Mouse (Mus musculus) erythroblast, adult 5-6 weeks (primary cell): ENCODE data around the gene Ccdc9. TPM values are rescaled to one million over a fixed set of nuclear protein-coding genes. Genes with fewer than 3 reads are reported as not detected.

ENCODE experiments used
- ATAC-seq: replicated peaks from 2 replicates; pipeline ENCODE4 v1.8.0; 2016; ENCODE audit warnings: moderate number of reproducible peaks, mild to moderate bottlenecking, moderate TSS enrichment, inconsistent platforms; ENCODE audit not compliant: poor library complexity, low FRiP score, severe bottlenecking
- total RNA-seq, 2 experiments: library from RNA; stranded (forward) in 1 of 2; stranded (reverse) in 1 of 2; fragments of 150-400 nt in 1 of 2; fragments of 200-764, 138-1000 nt in 1 of 2; gene quantifications; 2 replicates each; pipeline versions ENCODE4 v1.2.3 to v1.2.4; 2015 to 2017; ENCODE audit warnings: low replicate concordance in 2 of 2

Ccdc9 gene
- total RNA-seq, 2 experiments from 2014 or later, result 2.5 to 30.0 TPM

- ATAC-seq, result no peak
Measured at GRCm38 (mm10) chr7:16229869-16230268, 56.7 kb downstream of the Ccdc9 start.

Other genes with a start within 250 kb of the Ccdc9 start
- 6.5 and 20.9 TPM in 2 replicates for gene Bicra, start 238.9 kb downstream of the Ccdc9 start, total RNA-seq (2015; ENCODE audit: low replicate concordance)
- 0.14 and 2.2 TPM in 2 replicates for gene Bicra, start 238.9 kb downstream of the Ccdc9 start, total RNA-seq (2017; ENCODE audit: low replicate concordance)
- gene Zfp541, start 225.0 kb downstream of the Ccdc9 start, total RNA-seq (2015; ENCODE audit: low replicate concordance), result not detected in 2 replicates
- 0.28 TPM in 1 of 2 replicates, not detected in the other for gene Zfp541, start 225.0 kb downstream of the Ccdc9 start, total RNA-seq (2017; ENCODE audit: low replicate concordance)
- gene Napa, start 188.3 kb downstream of the Ccdc9 start, total RNA-seq (2015; ENCODE audit: low replicate concordance), result 106 and 149 TPM in 2 replicates
- 82.2 and 96.3 TPM in 2 replicates for gene Napa, start 188.3 kb downstream of the Ccdc9 start, total RNA-seq (2017; ENCODE audit: low replicate concordance)
- gene Kptn, start 166.9 kb downstream of the Ccdc9 start, total RNA-seq (2015; ENCODE audit: low replicate concordance), result 2.3 and 2.5 TPM in 2 replicates
- 3.3 and 12.5 TPM in 2 replicates for gene Kptn, start 166.9 kb downstream of the Ccdc9 start, total RNA-seq (2017; ENCODE audit: low replicate concordance)
- not detected in 2 replicates for gene Slc8a2, start 157.0 kb downstream of the Ccdc9 start, total RNA-seq (2015; ENCODE audit: low replicate concordance)
- not detected in 2 replicates for gene Slc8a2, start 157.0 kb downstream of the Ccdc9 start, total RNA-seq (2017; ENCODE audit: low replicate concordance)
- gene Meis3, start 111.7 kb downstream of the Ccdc9 start, total RNA-seq (2015; ENCODE audit: low replicate concordance), result not detected in 2 replicates
- 0.28 and 1.7 TPM in 2 replicates for gene Meis3, start 111.7 kb downstream of the Ccdc9 start, total RNA-seq (2017; ENCODE audit: low replicate concordance)
- gene Dhx34, start 64.8 kb downstream of the Ccdc9 start, total RNA-seq (2015; ENCODE audit: low replicate concordance), result 1.5 and 13.1 TPM in 2 replicates
- 1.0 and 3.1 TPM in 2 replicates for gene Dhx34, start 64.8 kb downstream of the Ccdc9 start, total RNA-seq (2017; ENCODE audit: low replicate concordance)
- gene C5ar2, start 42.6 kb downstream of the Ccdc9 start, total RNA-seq (2015; ENCODE audit: low replicate concordance), result 3.3 and 6.3 TPM in 2 replicates
- gene C5ar2, start 42.6 kb downstream of the Ccdc9 start, total RNA-seq (2017; ENCODE audit: low replicate concordance), result 1.7 and 3.1 TPM in 2 replicates
- 7.7 and 15.7 TPM in 2 replicates for gene C5ar1, start 27.3 kb downstream of the Ccdc9 start, total RNA-seq (2015; ENCODE audit: low replicate concordance)
- gene C5ar1, start 27.3 kb downstream of the Ccdc9 start, total RNA-seq (2017; ENCODE audit: low replicate concordance), result 2.6 and 7.1 TPM in 2 replicates
- gene Inafm1, start 13.2 kb downstream of the Ccdc9 start, total RNA-seq (2015; ENCODE audit: low replicate concordance), result not detected in 2 replicates
- gene Inafm1, start 13.2 kb downstream of the Ccdc9 start, total RNA-seq (2017; ENCODE audit: low replicate concordance), result 2.0 and 4.3 TPM in 2 replicates
- 2.3 TPM in 1 of 2 replicates, not detected in the other for gene Bbc3, start 21.6 kb upstream of the Ccdc9 start, total RNA-seq (2015; ENCODE audit: low replicate concordance)
- 1.5 and 7.5 TPM in 2 replicates for gene Bbc3, start 21.6 kb upstream of the Ccdc9 start, total RNA-seq (2017; ENCODE audit: low replicate concordance)
- 19.4 and 29.5 TPM in 2 replicates for gene Sae1, start 101.0 kb upstream of the Ccdc9 start, total RNA-seq (2015; ENCODE audit: low replicate concordance)
- gene Sae1, start 101.0 kb upstream of the Ccdc9 start, total RNA-seq (2017; ENCODE audit: low replicate concordance), result 61.9 and 62.0 TPM in 2 replicates
- 37.4 and 37.7 TPM in 2 replicates for gene Zc3h4, start 114.1 kb upstream of the Ccdc9 start, total RNA-seq (2015; ENCODE audit: low replicate concordance)
- 82.9 and 103 TPM in 2 replicates for gene Zc3h4, start 114.1 kb upstream of the Ccdc9 start, total RNA-seq (2017; ENCODE audit: low replicate concordance)
- gene Tmem160, start 166.0 kb upstream of the Ccdc9 start, total RNA-seq (2015; ENCODE audit: low replicate concordance), result 8.2 TPM in 1 of 2 replicates, not detected in the other
- 4.6 and 6.1 TPM in 2 replicates for gene Tmem160, start 166.0 kb upstream of the Ccdc9 start, total RNA-seq (2017; ENCODE audit: low replicate concordance)
- gene Npas1, start 190.9 kb upstream of the Ccdc9 start, total RNA-seq (2015; ENCODE audit: low replicate concordance), result not detected in 2 replicates
- gene Npas1, start 190.9 kb upstream of the Ccdc9 start, total RNA-seq (2017; ENCODE audit: low replicate concordance), result not detected in 2 replicates